Mouse (Mus musculus) spleen, adult 2 months (tissue): Measurements from ENCODE around the gene Pik3cb. TPM values are rescaled to one million over a fixed set of nuclear protein-coding genes. Genes with fewer than 3 reads are reported as not detected.

ENCODE experiments used
- DNase-seq, 2 experiments: peaks; one replicate each; pipeline versions ENCODE4 v3.0.0 to v3.0.0-alpha.2; 2012 to 2021; ENCODE audit warnings: low spot score in 2 of 2, low read depth in 1 of 2
- H3K27ac ChIP-seq: fragments of 200-500 bp; 2 replicates; pipeline ENCODE4 v1.5.1; 2012; ENCODE audit warnings: low read length, inconsistent platforms; ENCODE audit not compliant: insufficient read depth
- H3K27me3 ChIP-seq: fragments of 200-500 bp; 2 replicates; pipeline ENCODE4 v1.6.1; 2012; ENCODE audit warnings: mild to moderate bottlenecking, moderate library complexity, low read length, inconsistent platforms; ENCODE audit not compliant: control insufficient read depth, insufficient read depth
- H3K36me3 ChIP-seq: fragments of 200-500 bp; 2 replicates; pipeline ENCODE4 v1.6.1; 2012; ENCODE audit warnings: mild to moderate bottlenecking, low read length, inconsistent platforms; ENCODE audit not compliant: control insufficient read depth, insufficient read depth
- H3K4me1 ChIP-seq: fragments of 200-500 bp; 2 replicates; pipeline ENCODE4 v1.6.1; 2011; ENCODE audit warnings: inconsistent platforms; ENCODE audit not compliant: control insufficient read depth, insufficient read depth, insufficient read length
- H3K4me3 ChIP-seq: fragments of 200-500 bp; 2 replicates; pipeline ENCODE4 v1.5.1; 2011; ENCODE audit warnings: mild to moderate bottlenecking, inconsistent platforms; ENCODE audit not compliant: insufficient read depth, insufficient read length; ENCODE audit errors: extremely low read depth
- CTCF ChIP-seq: fragments of 200-500 bp; IDR thresholded peaks from 2 replicates; pipeline ENCODE4 v1.5.1; 2011; ENCODE audit warnings: mild to moderate bottlenecking, inconsistent platforms; ENCODE audit not compliant: insufficient read depth, insufficient read length, insufficient replicate concordance; ENCODE audit errors: extremely low read depth
- POLR2A ChIP-seq: fragments of 200-500 bp; IDR thresholded peaks from 2 replicates; pipeline ENCODE4 v1.6.1; 2011; ENCODE audit warnings: low read depth, low read length, inconsistent platforms
- WGBS: fragments of 180-500 bp; shearing (Covaris S2); methylation state at CpG from one replicate; pipeline ENCODE4 v1.1.7; 2018; 5-methylcytosine and 5-hydroxymethylcytosine counted together
- polyA plus RNA-seq: library from polyadenylated mRNA; depleted of rRNA; stranded (reverse); fragments of >200 nt; gene quantifications from 2 replicates; pipeline ENCODE4 v1.2.3, GENCODE M21; 2012

Pik3cb gene
- polyA plus RNA-seq, 1 experiment = 2.9 TPM

- Histone ChIP-seq H3K4me1 (no peaks in the 10 kb centered on the region; the same call in 1 of the 2 replicates), H3K4me3 (no peak overlapping the region), H3K36me3 (no peaks in the 10 kb centered on the region), H3K27ac (no peak overlapping the region), H3K27me3 (no peaks in the 10 kb centered on the region)
- 51% methylated on average over 2 of the region's 2 CpGs for WGBS
- no peak for TF ChIP-seq CTCF
- no peak for TF ChIP-seq POLR2A
- no peak for DNase-seq
Observed at GRCm38 (mm10) chr9:99162839-99163238, 22.4 kb upstream of the Pik3cb start.

GRCm38 (mm10) chr9:99160780-99161179 is 20.4 kb upstream of the Pik3cb start:
- no peak overlapping the region for H3K4me3 ChIP-seq
- no peak overlapping the region for H3K27ac ChIP-seq
- TF ChIP-seq CTCF (no peak), POLR2A (no peak)
- H3K4me1 ChIP-seq = no peaks in the 10 kb centered on the region; the same call in 1 of the 2 replicates
- H3K36me3 ChIP-seq = no peaks in the 10 kb centered on the region
- H3K27me3 ChIP-seq = no peaks in the 10 kb centered on the region
- no peak for DNase-seq
- 77% methylated on average over 5 of the region's 5 CpGs for WGBS

- no peak for TF ChIP-seq POLR2A
- no peak for TF ChIP-seq CTCF
- H3K36me3 ChIP-seq = no peaks in the 10 kb centered on the region
- no peak overlapping the region for H3K27ac ChIP-seq
- no peak overlapping the region for H3K4me3 ChIP-seq
- WGBS = 84% methylated on average over 5 of the region's 5 CpGs
- H3K4me1 ChIP-seq = no peaks in the 10 kb centered on the region; the same call in 1 of the 2 replicates
- no peaks in the 10 kb centered on the region for H3K27me3 ChIP-seq
- no peak for DNase-seq
Observed at GRCm38 (mm10) chr9:99159932-99160331, 19.5 kb upstream of the Pik3cb start.

- Histone ChIP-seq H3K27ac (no peak overlapping the region), H3K36me3 (no peaks in the 10 kb centered on the region), H3K4me1 (no peaks in the 10 kb centered on the region), H3K4me3 (no peak overlapping the region), H3K27me3 (no peaks in the 10 kb centered on the region)
- DNase-seq = no peak
- WGBS = 79% methylated on average over 6 of the region's 6 CpGs
- TF ChIP-seq POLR2A (no peak), CTCF (no peak)
Observed at GRCm38 (mm10) chr9:99158708-99159107, 18.3 kb upstream of the Pik3cb start.

GRCm38 (mm10) chr9:99158203-99158632 is 17.8 kb upstream of the Pik3cb start:
- no peak for TF ChIP-seq CTCF
- no peak for TF ChIP-seq POLR2A
- Histone ChIP-seq H3K36me3 (no peaks in the 10 kb centered on the region), H3K4me1 (no peaks in the 10 kb centered on the region), H3K27me3 (no peaks in the 10 kb centered on the region), H3K27ac (no peak overlapping the region), H3K4me3 (no peak overlapping the region)
- no peak for DNase-seq
- WGBS = 30% methylated on average over 7 of the region's 7 CpGs

GRCm38 (mm10) chr9:99153655-99154054 is 13.2 kb upstream of the Pik3cb start:
- DNase-seq = no peak
- H3K4me3 ChIP-seq = no peak overlapping the region
- no peak for TF ChIP-seq CTCF
- H3K4me1 ChIP-seq = no peaks in the 10 kb centered on the region
- H3K27me3 ChIP-seq = no peaks in the 10 kb centered on the region
- 85% methylated on average over 3 of the region's 3 CpGs for WGBS
- no peaks in the 10 kb centered on the region for H3K36me3 ChIP-seq
- no peak overlapping the region for H3K27ac ChIP-seq

GRCm38 (mm10) chr9:99152699-99153490 is 12.5 kb upstream of the Pik3cb start:
- Histone ChIP-seq H3K36me3 (no peaks in the 10 kb centered on the region), H3K4me1 (no peaks in the 10 kb centered on the region), H3K27me3 (no peaks in the 10 kb centered on the region), H3K27ac (no peak overlapping the region), H3K4me3 (no peak overlapping the region)
- no peak for TF ChIP-seq POLR2A
- TF ChIP-seq CTCF = no peak
- 58% methylated on average over 9 of the region's 9 CpGs for WGBS
- DNase-seq = no peak
